Mouse (Mus musculus) T-helper 17 cell (primary cell): ENCODE data around the gene Rflnb.

ENCODE experiments used
- in situ Hi-C, 2 experiments: fragments of 300-600 bp; cut with MboI, MseI; formaldehyde crosslinking; loops; 1 replicate in 1 of 2; 2 replicates in 1 of 2; pipeline ENCODE4 v1.15.1; 2025; ENCODE audit warnings: high pct_unique_total_duplicates in 2 of 2

The Rflnb gene

DNA sequence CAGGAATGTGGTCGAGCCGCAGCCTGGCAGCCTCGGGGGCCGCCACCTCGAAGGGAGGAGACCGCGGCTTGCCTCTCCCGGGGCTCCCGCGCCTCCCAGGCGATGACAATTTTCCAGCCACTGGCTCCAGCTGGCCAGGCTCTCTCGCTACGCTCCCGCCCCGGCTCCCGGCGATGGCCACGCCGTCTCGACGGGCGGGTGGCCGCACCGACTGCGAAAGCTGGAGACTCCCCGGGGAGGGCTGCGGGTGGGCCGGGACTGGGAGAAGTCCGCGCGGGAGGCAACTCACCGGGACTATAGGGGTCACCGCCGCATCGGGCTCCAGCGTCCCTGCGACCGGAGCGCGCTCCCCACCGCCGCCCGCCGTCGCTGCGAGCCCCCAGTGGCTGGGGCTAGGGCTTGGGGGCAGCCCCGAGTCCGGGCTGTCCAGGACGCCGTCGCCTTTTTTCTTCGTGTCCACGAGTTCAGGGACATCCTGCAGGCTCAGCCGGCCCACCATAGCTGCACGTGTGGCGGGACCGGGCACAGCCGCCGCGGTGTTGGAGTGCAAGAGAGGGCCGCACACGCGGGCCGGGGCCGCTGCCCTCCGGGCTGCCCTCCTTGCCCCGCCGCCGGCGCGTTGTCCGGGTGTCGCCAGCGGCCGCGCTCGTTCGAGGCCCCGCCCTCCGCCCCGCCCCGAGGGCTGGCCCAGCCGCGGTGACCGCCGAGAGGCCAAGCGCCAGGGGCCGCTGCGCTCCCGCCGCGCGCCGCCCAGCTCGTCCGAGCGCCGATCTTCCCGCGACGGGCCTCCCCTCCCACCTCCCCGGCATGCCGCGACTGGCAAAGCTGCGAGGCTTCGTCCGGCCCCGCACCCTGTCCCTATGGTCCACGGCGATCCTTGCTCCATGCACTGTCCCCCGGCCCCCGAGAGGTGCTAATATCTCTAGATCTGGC, at the start of gene Rflnb:
Gene Rflnb (minus strand): TSS at position 644 of the 933 bp plus-strand sequence.
- in situ Hi-C loops = no loop called here

DNA sequence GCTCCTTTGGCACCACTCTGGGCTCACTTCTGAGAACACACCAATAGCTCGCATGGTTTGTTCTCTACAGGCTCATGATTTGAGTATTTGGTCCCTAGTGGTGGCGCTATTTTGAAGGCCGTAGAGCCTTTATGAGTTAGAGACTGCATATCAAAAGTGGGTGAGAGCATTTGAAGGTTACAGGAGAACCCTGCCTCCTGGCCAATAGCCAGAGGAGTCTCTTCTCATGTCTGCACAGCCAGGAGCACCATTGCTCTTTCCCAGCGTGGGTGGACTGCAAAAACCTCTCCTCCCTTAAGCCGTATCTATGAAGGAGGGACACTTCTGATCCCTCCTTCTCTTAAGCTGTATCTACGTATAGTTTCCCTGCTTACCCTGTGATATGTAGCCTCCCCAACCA, 49.8 kb upstream of the Rflnb start:
- in situ Hi-C loops = no loop called here

DNA sequence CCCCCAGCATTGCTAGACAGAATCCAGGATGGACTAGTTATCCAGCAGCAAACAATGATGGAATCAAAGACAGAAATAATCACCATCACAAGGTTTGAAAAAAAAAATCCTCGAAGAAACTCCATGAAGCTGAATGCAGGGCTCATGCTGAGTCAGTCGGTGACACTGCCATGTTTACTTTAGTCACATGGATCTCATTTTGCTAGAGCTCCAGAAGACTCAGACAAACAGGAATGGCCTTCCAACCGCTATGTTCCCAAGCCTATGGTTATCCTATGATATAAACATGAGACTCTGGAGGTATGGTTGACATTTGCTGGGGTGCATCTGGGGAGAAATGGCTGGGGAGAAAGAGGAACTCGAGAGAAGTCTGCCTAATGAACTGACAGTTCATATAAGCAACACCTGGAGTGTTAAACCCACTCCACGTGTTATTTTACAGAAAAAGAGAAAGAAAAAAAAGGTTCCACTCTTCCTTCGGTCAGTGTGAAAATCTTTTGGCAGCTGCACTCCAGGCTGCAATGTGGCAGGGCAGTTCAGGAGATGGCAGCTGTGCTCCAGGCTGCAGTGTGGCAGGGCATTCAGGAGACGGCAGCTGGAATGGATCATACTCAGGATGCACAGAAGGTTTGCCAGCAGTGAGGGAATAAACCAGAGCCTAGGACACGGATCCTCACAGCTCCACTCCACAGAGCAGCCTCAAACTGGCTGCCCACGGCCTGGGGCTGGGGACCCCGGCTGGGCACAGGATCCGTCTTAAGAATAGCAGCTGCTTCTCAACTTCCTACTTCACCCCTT, 46.9 kb upstream of the Rflnb start:
- in situ Hi-C loops = no loop called here

DNA sequence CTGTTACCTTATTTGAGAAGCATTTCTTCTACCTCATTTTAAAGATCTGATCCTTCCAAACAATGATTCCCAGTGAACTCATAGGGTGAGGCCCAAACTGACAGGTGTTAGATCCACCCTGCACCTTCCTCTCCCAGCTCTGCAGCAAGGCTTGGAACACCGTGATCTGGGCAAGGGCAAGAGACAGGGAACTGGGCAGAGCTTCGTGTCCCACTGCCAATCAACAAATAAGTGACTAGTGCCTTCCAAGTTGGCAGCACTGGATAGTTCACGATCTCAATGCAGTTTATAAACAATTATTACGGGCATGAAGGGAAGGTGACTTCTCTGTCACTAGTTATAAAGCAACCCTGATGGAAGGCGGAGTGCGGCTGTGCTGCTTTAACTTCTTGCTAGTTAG, 42.2 kb upstream of the Rflnb start:
- in situ Hi-C loops = no loop called here

DNA sequence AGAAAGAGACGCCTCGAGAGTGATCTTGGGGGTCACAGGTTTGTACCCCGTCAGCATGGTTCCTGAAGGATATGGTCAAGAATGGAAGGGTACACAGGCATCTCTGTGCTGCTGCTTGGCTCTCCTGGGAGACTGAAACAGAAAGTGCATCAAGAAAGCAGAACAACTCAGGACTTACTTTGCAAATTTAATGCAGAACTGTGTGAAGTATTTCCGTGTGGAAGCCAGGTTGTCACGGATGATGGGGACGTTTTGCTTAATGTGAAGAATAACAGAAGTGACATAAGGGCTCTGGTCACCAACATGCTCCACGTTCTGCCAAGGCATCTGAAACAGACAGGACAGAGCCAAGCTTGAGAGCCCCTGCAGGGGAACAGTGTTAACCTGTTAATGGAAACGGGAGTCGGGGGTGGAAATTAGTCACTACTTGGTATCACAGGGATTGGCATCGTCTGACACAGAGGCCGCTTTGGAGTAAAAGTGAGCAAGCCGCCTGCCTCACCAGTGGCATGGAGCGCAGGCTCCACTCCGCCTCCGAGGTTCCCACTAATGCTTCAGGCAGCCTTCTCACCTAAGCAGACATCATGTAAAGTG, 39.1 kb upstream of the Rflnb start:
- in situ Hi-C loops = no loop called here

DNA sequence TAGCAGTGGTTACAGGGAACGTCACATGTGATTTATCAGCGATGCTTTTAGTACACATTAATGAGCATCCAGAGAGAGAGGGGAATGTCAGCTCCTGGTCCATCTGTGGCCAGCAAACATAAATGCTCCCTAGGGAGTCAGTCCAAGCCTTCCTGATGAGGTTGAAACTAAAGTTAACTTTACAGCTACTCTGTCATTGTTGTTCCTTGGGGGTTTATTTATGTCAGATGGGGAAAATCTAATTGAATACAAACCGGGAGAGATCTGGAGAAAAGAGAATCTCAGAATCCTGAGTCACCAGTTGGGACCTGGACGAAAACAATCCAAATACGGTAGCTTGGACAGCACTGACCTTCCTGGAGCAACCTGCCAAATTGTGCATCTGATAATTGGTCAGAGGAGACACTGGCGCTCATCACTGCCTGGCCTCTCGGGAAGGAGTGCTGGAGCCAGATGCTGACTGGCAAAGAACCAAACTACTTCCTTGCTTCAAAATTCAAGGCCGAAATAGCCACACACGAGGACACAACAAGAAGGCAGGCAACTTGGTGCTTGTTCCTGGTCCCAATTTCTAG, 38.0 kb upstream of the Rflnb start:
- in situ Hi-C loops = no loop called here

DNA sequence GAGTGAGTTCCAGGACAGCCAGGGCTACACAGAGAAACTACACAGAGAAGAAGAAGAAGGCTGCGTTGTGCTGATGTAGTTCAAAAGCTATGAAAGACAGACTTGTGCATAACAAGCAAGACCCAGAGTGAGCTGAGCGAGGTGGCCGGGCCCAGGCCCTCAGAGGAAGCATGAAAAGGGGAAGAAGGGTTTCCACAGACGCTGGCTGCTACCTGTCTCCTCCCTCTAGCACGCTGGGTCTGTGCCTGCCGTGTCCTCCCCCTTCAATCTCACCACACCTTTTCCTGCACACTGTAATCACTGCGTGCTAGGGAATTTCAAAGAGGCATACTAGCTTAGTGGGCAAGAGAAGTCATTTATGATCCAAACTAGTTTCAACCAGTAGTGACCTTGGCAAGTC, 36.8 kb upstream of the Rflnb start:
- in situ Hi-C loops = no loop called here

DNA sequence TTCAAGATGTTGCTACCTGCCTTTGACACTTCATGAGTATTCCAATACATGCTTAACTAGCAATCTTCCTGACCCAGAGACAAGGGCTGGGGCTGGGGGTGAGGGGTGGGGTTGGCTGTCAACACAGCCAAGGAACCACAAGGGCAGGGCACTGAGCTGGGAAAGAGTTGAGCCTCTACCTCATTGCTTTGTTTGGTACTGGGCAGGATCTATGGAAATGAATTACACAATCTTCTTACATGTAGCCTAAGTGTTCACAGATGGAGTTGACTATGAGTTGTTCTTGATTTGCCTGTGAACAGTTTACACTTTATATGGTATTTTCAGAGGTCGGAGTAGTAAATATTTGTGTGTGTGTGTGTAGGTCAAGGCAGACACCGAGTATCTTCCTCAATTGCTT, 33.3 kb upstream of the Rflnb start:
- in situ Hi-C loops = no loop called here

DNA sequence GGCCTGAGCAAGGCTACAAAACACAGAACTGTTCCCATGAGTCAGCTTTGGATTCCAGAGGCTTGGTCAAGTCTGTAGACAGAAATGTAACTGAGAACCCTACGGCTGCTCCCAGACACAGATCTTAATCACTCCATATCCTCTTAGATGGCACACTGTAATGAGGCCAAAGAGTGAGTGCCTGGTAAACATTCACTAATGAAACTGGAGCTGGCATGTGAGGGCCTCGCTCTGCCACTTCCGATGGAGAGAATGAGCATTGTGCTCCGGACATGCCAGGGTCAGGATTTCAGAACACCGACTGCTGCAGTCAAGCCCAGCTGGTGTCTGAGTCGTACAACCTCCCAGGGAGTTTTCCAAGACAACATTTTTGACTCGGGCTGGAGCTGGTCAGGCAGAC, 32.4 kb upstream of the Rflnb start:
- in situ Hi-C loops = no loop called here

DNA sequence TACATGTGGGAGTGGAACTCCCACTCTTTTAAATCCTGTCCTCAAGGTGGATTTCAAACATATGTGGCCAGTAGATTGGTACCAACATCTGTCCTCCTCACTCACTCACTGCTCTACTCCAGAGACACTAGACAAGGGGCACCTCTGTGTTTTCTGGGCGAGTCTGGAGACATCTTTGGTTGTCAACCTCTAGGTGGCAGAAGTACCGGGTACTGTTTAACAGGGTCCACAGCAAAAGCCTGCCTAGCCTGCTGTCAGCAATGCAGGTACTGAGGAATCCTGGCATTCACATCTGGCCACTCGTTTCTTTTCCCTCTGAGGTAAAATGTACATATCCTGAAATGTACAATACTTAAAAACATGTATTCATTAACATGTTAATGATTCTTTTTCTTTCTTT, 28.9 kb upstream of the Rflnb start:
- in situ Hi-C loops = no loop called here

DNA sequence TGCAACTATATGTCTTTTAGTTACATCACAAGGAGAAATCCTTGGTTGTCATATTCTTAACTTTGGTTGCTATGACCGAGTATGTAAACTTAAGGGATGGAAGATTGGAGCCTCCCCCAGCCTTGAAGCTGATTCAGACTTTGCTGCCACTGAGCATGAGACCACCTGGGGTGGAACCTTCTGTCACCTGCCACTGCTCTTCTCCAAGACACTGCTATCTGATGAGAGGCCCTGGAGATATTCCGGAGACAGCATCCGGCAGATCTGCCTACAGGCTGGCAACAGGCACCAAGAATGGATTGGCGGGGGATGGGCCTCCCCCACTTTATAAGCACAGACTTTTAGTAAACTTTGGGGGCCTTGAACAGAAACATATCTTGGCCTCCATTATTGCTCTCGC, 24.9 kb upstream of the Rflnb start:
- in situ Hi-C loops = no loop called here

DNA sequence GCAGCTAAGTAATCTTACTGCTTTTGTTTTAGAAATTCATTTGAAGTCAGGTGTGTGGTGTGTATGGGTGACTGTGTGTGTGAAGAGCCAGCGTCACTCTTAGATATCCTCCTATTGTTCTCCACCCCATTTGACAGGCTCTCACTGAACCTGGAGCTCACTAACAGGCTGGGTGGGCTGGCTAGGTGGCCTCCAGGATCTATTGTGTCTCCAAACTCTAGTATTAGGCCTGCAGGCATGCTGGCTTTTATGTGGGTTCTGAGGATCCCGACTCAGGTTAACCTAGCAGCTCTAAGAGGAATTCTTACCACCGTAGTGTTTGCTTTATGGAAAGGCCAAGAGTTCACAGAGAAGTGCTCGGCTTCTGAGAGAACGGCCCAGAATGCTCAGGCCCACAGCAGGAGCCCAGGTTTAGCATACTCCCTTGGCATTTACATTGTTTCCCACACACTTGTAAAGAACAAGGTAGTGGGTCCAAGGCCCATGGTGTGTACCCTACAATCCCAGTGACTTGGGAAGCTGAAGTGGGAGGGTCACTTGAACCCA, 23.5 kb upstream of the Rflnb start:
- in situ Hi-C loops = no loop called here

DNA sequence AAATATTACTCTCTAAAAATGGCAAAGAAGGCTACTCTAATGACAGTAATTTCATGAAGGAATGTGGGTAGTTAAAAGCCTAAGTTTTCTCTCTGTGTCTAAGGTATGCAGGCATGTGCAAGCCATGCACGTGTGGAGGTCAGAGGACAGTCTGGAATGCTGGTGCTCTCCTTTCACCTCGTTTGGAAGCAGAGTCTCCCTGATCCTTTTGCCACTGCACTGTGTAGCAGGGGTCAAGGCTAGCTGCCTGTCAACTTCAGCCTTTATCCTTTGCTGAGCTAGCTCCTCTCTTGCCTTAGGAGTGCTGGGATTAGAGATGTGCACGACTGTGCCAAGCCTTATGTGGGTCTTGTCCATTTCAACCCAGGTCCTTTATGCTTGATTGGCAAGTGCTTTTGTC, 22.9 kb upstream of the Rflnb start:
- in situ Hi-C loops = no loop called here

DNA sequence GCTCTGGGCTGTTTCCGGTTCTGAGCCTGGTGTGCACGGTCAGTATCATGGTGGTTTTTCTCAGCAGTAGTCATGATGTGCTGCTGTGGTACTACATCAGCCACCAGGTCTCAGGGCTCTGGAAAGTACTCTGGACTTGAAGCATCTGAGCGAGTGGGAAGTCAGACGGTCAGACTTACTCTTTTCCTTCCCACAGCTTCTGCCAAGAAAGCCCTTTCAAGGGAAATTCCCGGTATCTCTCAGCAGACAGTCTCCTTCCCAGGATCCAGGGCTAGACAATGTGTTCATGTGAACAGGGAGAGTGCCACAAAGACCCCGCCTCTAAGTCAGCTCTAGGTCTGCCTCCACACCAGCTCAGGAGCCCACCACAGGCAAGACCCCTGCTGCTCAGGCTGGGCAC, 17.8 kb upstream of the Rflnb start:
- in situ Hi-C loops = no loop called here

DNA sequence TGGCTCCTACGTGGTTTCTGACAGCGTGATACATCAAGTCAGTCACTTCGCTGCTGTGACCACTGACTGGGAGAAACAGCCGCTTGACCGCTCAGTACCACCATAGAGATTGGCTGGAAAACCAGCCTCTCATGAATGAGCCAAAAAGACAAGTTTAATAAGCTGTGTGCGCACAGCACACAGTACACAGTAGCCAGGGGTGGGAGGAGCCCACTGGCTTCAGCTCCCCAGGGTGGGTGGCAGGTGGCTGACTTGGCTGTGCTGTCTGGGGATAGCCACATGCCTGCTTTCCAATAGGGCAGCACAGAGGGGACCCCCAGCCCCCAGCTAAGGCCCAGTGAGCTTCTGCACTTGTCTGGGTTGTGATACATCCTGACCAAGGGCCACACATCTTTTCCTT, 16.9 kb upstream of the Rflnb start:
- in situ Hi-C loops = no loop called here

DNA sequence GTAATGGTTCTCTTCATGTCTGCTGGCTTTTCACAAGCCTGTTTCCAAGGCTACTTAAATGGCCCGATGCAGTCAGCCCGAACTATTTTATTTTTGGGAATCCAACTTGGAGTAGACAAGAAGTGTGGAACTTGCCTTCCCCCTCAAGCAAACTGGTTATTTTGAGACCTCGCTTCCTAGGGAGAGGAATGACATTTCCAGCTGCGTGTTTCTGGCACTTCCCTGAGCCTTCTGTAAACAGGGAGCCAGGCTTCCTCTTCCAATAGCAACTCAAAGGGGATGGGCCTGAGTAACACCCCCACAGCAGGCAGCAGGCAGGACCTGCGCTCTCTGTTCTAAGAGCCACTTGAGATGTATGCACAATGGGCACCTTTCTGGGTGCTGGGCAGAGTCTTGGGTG, 15.3 kb upstream of the Rflnb start:
- in situ Hi-C loops = no loop called here

DNA sequence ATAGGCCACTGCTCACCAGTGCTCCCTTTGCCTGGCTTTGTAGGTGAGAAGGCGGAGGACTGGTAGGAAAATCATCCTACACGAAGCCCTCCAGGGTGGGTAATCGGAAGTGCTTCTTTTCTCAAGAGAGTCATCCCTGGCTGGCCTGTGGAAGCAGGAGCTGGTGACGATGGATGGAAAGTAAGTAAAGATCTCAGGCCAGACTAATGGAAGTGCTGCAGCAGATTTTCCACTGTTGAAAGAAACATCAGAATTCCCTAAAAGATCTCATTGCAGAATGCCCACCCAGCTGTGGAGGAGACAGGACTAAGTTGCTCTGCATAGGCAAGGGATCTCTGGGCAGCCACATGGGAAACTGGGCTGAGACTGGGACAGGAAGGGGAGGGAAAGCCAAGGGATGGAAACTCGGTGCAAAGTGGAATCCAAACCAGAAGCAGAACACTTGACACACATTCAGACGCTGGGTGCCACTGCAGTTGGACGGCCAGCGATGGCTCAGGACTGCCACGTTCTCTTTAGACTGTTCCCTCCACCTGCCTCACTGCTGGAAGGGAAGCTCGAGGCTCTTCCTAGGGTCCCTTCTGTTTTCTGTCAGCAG, 14.6 kb upstream of the Rflnb start:
- in situ Hi-C loops = no loop called here

DNA sequence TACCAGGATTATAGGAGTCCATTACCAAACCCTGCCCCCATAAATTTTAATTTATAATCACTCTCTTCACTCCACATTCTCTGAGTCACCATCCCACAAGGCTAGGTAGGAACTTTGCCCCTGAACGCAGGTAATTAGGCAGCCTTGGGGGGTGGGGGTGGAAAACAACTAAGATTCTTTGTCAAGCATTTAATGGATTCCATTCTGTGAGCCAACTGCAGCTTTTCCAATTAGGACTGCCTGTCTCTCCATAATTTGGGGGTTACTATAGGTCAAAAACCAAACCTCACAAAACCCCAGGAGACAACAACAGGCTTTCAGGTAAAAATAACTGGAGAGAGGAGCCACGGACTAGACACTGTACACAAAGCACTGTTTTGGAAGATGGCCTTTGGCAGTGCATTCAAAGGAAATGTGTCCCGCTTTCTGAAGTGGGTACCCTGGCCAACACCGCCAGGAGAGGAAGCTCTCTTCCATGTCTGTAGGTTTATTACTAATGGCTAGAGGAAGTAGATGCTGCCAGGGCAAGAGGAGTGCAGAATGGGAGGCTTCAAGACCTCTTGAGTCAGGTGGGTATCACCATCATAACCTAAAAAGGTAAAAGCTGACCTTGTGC, 13.3 kb upstream of the Rflnb start:
- in situ Hi-C loops = no loop called here

DNA sequence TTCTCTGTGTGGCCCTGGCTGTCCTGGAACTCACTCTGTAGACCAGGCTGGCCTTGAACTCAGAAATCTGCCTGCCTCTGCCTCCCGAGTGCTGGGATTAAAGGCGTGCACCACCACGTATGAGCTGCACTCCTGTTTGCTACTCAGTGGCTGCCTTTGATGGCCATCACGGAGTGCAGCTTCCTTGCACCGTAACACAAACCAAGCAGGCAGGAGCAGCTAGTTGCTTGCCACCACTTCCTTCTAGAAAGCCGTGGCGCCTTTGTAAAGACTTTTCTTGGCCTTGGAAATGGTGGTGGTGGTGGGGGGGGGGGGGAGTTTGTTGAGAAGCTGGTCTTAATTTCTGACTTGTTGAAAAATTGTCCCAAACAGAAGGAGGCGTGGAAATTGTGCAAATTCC, 12.5 kb upstream of the Rflnb start:
- in situ Hi-C loops = no loop called here

DNA sequence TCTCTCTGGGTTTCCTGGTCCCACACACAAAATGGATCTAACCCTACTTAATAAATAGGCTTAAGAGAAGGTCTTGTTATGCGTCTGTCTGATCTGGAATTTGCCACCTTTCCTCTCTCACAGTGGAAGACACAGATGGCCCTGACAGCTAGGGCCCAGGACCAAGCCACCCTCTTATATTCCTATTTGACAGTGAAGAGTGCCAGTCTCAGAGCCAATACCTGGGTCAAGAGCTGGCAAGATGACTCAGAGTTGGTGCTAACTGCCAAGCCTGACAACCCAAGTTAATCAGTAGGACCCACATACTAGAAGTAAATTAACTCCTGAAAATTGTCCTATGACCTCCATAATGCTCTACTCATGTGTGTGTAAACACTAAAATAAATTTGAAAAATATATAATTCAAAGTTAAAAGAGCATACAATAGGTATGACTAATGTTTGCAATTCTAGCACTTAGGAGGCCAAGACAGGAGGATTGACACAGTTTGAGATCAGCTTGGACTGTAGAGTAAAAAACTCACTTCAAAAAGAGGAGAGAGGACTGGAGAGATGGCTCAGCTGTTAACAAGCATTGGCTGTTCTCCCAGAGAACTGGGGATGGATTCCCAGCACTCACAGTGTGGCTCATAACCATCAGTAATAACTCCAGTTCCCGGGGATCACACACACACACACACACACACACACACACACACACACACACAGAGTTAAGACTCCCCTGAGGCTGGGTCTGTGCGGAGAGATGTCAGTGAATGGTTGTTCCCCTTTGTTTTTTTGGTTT, 11.9 kb upstream of the Rflnb start:
- in situ Hi-C loops = no loop called here
